In genomic region chr5:148847032-148847431, GRCm38 (mm10) we compare ENCODE assay signal across 15 mouse cellular contexts.
DNase-seq lines count a peak whose midpoint lies in the region; ATAC-seq and TF ChIP-seq lines count a peak whose summit lies in the region.
"Had no signal": no experiment of that assay in that cellular context is flagged by ENCODE, and none has a peak within 500 bp of the region (broad histone marks: within the 10 kb centered on the region; RNA-seq: fewer than 3 reads in every experiment).

No protein-coding gene starts in this region.

- no peaks in the 10 kb centered on the region for H3K36me3 ChIP-seq in kidney, postnatal 0 days (ENCODE audit: insufficient read depth, low read length)
- no peaks in the 10 kb centered on the region for H3K36me3 ChIP-seq in ES-Bruce4 (ENCODE audit: control insufficient read depth, insufficient read depth, low read length, poor library complexity, severe bottlenecking)
- H3K36me3 ChIP-seq in heart, embryonic 12.5 days = no peaks in the 10 kb centered on the region
- H3K36me3 ChIP-seq: embryonic facial prominence, embryonic 15.5 days; hindbrain, embryonic 15.5 days; liver, embryonic 13.5 days had no signal

- H3K27ac ChIP-seq in kidney, postnatal 0 days = no peak overlapping the region
- H3K27ac ChIP-seq in ES-Bruce4 (ENCODE audit: insufficient read depth, low read length) = no peak overlapping the region
- no peak overlapping the region for H3K27ac ChIP-seq in heart, embryonic 12.5 days (ENCODE audit: poor library complexity, severe bottlenecking)
- H3K27ac ChIP-seq: embryonic facial prominence, embryonic 15.5 days; forebrain, embryonic 13.5 days; hindbrain, embryonic 15.5 days; liver, embryonic 13.5 days had no signal

- 98% methylated on average over 5 of the region's 5 CpGs for WGBS in kidney, postnatal 0 days
- 89% methylated on average over 5 of the region's 5 CpGs for WGBS in heart, embryonic 12.5 days

- DNase-seq in kidney, postnatal 0 days (ENCODE audit: low spot score) = no peak
- DNase-seq in kidney, postnatal 14 days = no peak
- peak; percentile 13 for DNase-seq in 416B (ENCODE audit: low read depth)
- DNase-seq in c-Kit-positive CD71-positive TER-119-positive erythroid progenitor cells, embryonic 14.5 days (ENCODE audit: low spot score) = peak; percentile 11
- no peak for DNase-seq in urinary bladder, postnatal 4 days (ENCODE audit: low spot score in 2 of 2)
- DNase-seq in left cerebral cortex, adult 18-20 months (ENCODE audit: low spot score in 2 of 2) = no peak
- DNase-seq: adrenal gland, postnatal 14 days; kidney, postnatal 25 days; liver, embryonic 13.5 days; thymus, adult 2 months had no signal

- H3K4me1 ChIP-seq in kidney, postnatal 0 days (replicated peaks; ENCODE audit: insufficient read depth, low read length) = no peaks in the 10 kb centered on the region
- no peaks in the 10 kb centered on the region for H3K4me1 ChIP-seq in ES-Bruce4 (ENCODE audit: control insufficient read depth, insufficient read depth, low read length)
- H3K4me1 ChIP-seq in heart, embryonic 12.5 days (replicated peaks) = no peaks in the 10 kb centered on the region
- H3K4me1 ChIP-seq: embryonic facial prominence, embryonic 15.5 days; forebrain, embryonic 13.5 days; hindbrain, embryonic 15.5 days; liver, embryonic 13.5 days had no signal

- H3K27me3 ChIP-seq in kidney, postnatal 0 days (ENCODE audit: insufficient read depth, low read length) = no peaks in the 10 kb centered on the region
- H3K27me3 ChIP-seq in ES-Bruce4 (ENCODE audit: control insufficient read depth, insufficient read depth, low read length, poor library complexity, severe bottlenecking) = no peaks in the 10 kb centered on the region
- no peaks in the 10 kb centered on the region for H3K27me3 ChIP-seq in heart, embryonic 12.5 days (replicated peaks)
- H3K27me3 ChIP-seq: embryonic facial prominence, embryonic 15.5 days; forebrain, embryonic 13.5 days; hindbrain, embryonic 15.5 days; liver, embryonic 13.5 days had no signal

- no peak for TF ChIP-seq EP300 in ES-Bruce4 (IDR thresholded peaks at IDR 0.05; ENCODE audit: insufficient read depth, low read depth, low read length)

- no peak for TF ChIP-seq POLR2A in ES-Bruce4 (IDR thresholded peaks at IDR 0.05; ENCODE audit: insufficient read depth, low read length)

- peak; percentile 55 for TF ChIP-seq CTCF in kidney, postnatal 0 days (IDR thresholded peaks at IDR 0.05; ENCODE audit: low read depth)
- peak; percentile 8 for TF ChIP-seq CTCF in ES-Bruce4 (IDR thresholded peaks at IDR 0.05; ENCODE audit: low read depth, low read length)

- H3K4me3 ChIP-seq in kidney, postnatal 0 days (replicated peaks; ENCODE audit: low read depth, low read length) = no peak overlapping the region
- no peak overlapping the region for H3K4me3 ChIP-seq in ES-Bruce4 (ENCODE audit: low read depth, low read length)
- no peak overlapping the region for H3K4me3 ChIP-seq in heart, embryonic 12.5 days
- H3K4me3 ChIP-seq: embryonic facial prominence, embryonic 15.5 days; forebrain, embryonic 13.5 days; hindbrain, embryonic 15.5 days; liver, embryonic 13.5 days had no signal

- no peak overlapping the region for H3K9ac ChIP-seq in kidney, postnatal 0 days (ENCODE audit: low read depth, low read length)
- H3K9ac ChIP-seq in ES-Bruce4 (ENCODE audit: low read depth, poor library complexity, severe bottlenecking) = no peak overlapping the region
- H3K9ac ChIP-seq in heart, embryonic 12.5 days = no peak overlapping the region
- H3K9ac ChIP-seq: embryonic facial prominence, embryonic 15.5 days; forebrain, embryonic 13.5 days; hindbrain, embryonic 15.5 days; liver, embryonic 13.5 days had no signal

- ATAC-seq in kidney, postnatal 0 days (replicated peaks; ENCODE audit: low FRiP score, low read depth) = no peak
- ATAC-seq in heart, embryonic 12.5 days (ENCODE audit: insufficient number of reproducible peaks, low FRiP score) = no peak
- ATAC-seq: forebrain, embryonic 13.5 days had no signal

- no peak overlapping the region for H3K4me2 ChIP-seq in kidney, postnatal 0 days (ENCODE audit: low read length)
- H3K4me2 ChIP-seq in heart, embryonic 12.5 days = no peak overlapping the region
- H3K4me2 ChIP-seq: embryonic facial prominence, embryonic 15.5 days; forebrain, embryonic 13.5 days; hindbrain, embryonic 15.5 days; liver, embryonic 13.5 days had no signal

- H3K9me3 ChIP-seq in kidney, postnatal 0 days (replicated peaks; ENCODE audit: low read length) = no peaks in the 10 kb centered on the region
- H3K9me3 ChIP-seq in ES-Bruce4 (replicated peaks; ENCODE audit: control insufficient read depth, insufficient read depth, low read length, poor library complexity, severe bottlenecking) = no peaks in the 10 kb centered on the region
- H3K9me3 ChIP-seq in heart, embryonic 12.5 days (replicated peaks) = no peaks in the 10 kb centered on the region
- H3K9me3 ChIP-seq: embryonic facial prominence, embryonic 15.5 days; forebrain, embryonic 13.5 days; hindbrain, embryonic 15.5 days; liver, embryonic 13.5 days had no signal

Comparison
In these comparisons a context has a peak if more than half of its experiments do, and no peak if none do; other contexts are left out.
1. DNase-seq: peak in 416B (single experiment) and c-Kit-positive CD71-positive TER-119-positive erythroid progenitor cells, embryonic 14.5 days (single experiment); none in kidney, postnatal 0 days (single experiment), kidney, postnatal 14 days (single experiment), urinary bladder, postnatal 4 days (0 of 2) and left cerebral cortex, adult 18-20 months (0 of 2).